ENCODE assay signal across 13 mouse cellular contexts in the genomic region with DNA sequence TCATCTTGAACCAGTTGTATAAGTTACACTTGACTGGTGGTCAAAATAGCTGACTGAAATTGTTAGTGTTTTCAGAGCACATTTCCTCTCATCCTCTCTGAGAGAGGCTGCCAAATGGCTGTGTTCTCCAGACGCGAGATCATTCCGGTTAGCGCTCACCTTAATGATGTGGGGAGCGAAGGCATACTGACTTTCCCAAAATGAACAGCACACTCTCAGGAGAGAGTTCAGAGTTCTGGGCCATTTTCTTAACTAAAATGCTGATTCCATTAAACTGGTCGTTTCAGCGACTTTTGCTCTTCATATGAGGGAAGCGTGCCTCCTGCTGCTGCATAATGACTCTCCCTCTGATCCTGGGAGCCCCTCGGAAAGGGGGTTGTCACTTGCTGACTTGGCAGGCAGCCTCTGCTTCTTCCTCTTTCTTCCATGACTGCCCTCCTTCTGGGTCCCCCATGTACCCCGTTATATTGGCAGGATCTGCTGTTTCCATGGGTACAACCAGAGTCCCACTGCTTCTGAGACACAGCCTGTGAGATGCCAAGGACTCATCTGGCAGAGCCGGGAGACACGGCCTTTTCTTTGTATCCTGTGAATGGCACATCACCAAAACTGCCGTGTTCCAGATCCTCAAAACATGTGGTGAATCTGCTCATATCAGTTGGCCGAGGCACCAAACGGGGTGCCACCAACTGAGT. TPM values are rescaled to one million over a fixed set of nuclear protein-coding genes. Genes with fewer than 3 reads are reported as not detected.
DNase-seq lines count a peak whose midpoint lies in the region; ATAC-seq and TF ChIP-seq lines count a peak whose summit lies in the region.
"Had no signal": no experiment of that assay in that cellular context is flagged by ENCODE, and none has a peak within 500 bp of the region (broad histone marks: within the 10 kb centered on the region; RNA-seq: fewer than 3 reads in every experiment).

No protein-coding gene starts in this region.

- H3K27me3 ChIP-seq in hindbrain, postnatal 0 days (ENCODE audit: insufficient read depth, low read length): no peaks in the 10 kb centered on the region
- H3K27me3 ChIP-seq in midbrain, embryonic 14.5 days (ENCODE audit: control insufficient read depth, insufficient read depth, low read length): no peaks in the 10 kb centered on the region
- H3K27me3 ChIP-seq: limb, embryonic 15.5 days; neural tube, embryonic 12.5 days had no signal

- DNase-seq in layer of hippocampus, adult 11-12 months (ENCODE audit: low spot score): peak; percentile 37
- DNase-seq in layer of hippocampus, postnatal 25 days (ENCODE audit: extremely low spot score in 1 of 2, low spot score in 1 of 2): no peak
- peak; percentile 17 to 29 for DNase-seq in cerebellum, postnatal 25 days
- peak; percentile 91 for DNase-seq in hindbrain, postnatal 0 days (ENCODE audit: low spot score)
- peak; percentile 64 for DNase-seq in midbrain, embryonic 14.5 days
- DNase-seq in embryo, embryonic 9.5 days (ENCODE audit: extremely low spot score): no peak
- no peak for DNase-seq in spleen, postnatal 36 days (ENCODE audit: low spot score in 2 of 2)
- DNase-seq: kidney, adult 9 months; thymus, postnatal 4 days had no signal

- no peak overlapping the region for H3K4me3 ChIP-seq in hindbrain, postnatal 0 days (ENCODE audit: low read length)
- H3K4me3 ChIP-seq in midbrain, embryonic 14.5 days (replicated peaks; ENCODE audit: low read depth, low read length): no peak overlapping the region
- H3K4me3 ChIP-seq: heart, embryonic 13.5 days; limb, embryonic 15.5 days; neural tube, embryonic 12.5 days had no signal

- WGBS in hindbrain, postnatal 0 days: 24% methylated on average over 15 of the region's 15 CpGs
- WGBS in midbrain, embryonic 14.5 days: 57% methylated on average over 15 of the region's 15 CpGs

- H3K36me3 ChIP-seq in hindbrain, postnatal 0 days (ENCODE audit: insufficient read depth, low read length): no peaks in the 10 kb centered on the region
- H3K36me3 ChIP-seq in midbrain, embryonic 14.5 days (ENCODE audit: control insufficient read depth, insufficient read depth, low read length): no peaks in the 10 kb centered on the region
- H3K36me3 ChIP-seq: heart, embryonic 13.5 days; limb, embryonic 15.5 days; neural tube, embryonic 12.5 days had no signal

- TF ChIP-seq CTCF in hindbrain, postnatal 0 days (IDR thresholded peaks at IDR 0.05; ENCODE audit: low read depth): no peak

- no peak overlapping the region for H3K9ac ChIP-seq in hindbrain, postnatal 0 days (replicated peaks; ENCODE audit: low read length)
- no peak overlapping the region for H3K9ac ChIP-seq in midbrain, embryonic 14.5 days (replicated peaks; ENCODE audit: low read length)
- H3K9ac ChIP-seq: heart, embryonic 13.5 days; limb, embryonic 15.5 days; neural tube, embryonic 12.5 days had no signal

- no peaks in the 10 kb centered on the region for H3K9me3 ChIP-seq in hindbrain, postnatal 0 days (ENCODE audit: low read length)
- H3K9me3 ChIP-seq in midbrain, embryonic 14.5 days (ENCODE audit: control insufficient read depth, low read length): no peaks in the 10 kb centered on the region
- H3K9me3 ChIP-seq: heart, embryonic 13.5 days; limb, embryonic 15.5 days; neural tube, embryonic 12.5 days had no signal

- peak overlapping the region; percentile 27; the same call in 1 of the 2 replicates for H3K4me2 ChIP-seq in hindbrain, postnatal 0 days (ENCODE audit: low read depth, low read length)
- H3K4me2 ChIP-seq in midbrain, embryonic 14.5 days (ENCODE audit: low read length): no peak overlapping the region
- H3K4me2 ChIP-seq: heart, embryonic 13.5 days; limb, embryonic 15.5 days; neural tube, embryonic 12.5 days had no signal

- peak overlapping the region; percentile 71 for H3K27ac ChIP-seq in hindbrain, postnatal 0 days
- peak overlapping the region; percentile 43 for H3K27ac ChIP-seq in midbrain, embryonic 14.5 days (replicated peaks; ENCODE audit: low read depth, low read length)
- H3K27ac ChIP-seq: heart, embryonic 13.5 days; limb, embryonic 15.5 days; neural tube, embryonic 12.5 days had no signal

- ATAC-seq in hindbrain, postnatal 0 days: peak; percentile 99
- ATAC-seq in midbrain, embryonic 14.5 days (ENCODE audit: low FRiP score, low TSS enrichment): peak; percentile 57; the same call in 1 of the 2 replicates

- H3K4me1 ChIP-seq in hindbrain, postnatal 0 days (ENCODE audit: insufficient read depth, low read length): peaks cover 7% of the 10 kb centered on the region; the same call in 1 of the 2 replicates
- H3K4me1 ChIP-seq in midbrain, embryonic 14.5 days (ENCODE audit: control insufficient read depth, insufficient read depth, low read length): no peaks in the 10 kb centered on the region
- H3K4me1 ChIP-seq: heart, embryonic 13.5 days had no signal

RNA-seq across cellular contexts. Expression of gene Npvf, which starts 35.0 kb away (rescaled TPM):
- total RNA-seq in layer of hippocampus, postnatal 25 days (2021): not detected
- total RNA-seq in hindbrain, postnatal 0 days (2014; rRNA removed): not detected in 2 replicates
- 0.23 TPM in 1 of 2 replicates, not detected in the other for polyA plus RNA-seq in hindbrain, postnatal 0 days (2015; fragmentation: Nextera tagmentation; extraction: Ambion mirVana)
- 0.37 and 0.57 TPM in 2 replicates for polyA plus RNA-seq in midbrain, embryonic 14.5 days (2014; fragmentation: Nextera tagmentation; extraction: Ambion mirVana)
- polyA plus RNA-seq: heart, embryonic 13.5 days; limb, embryonic 15.5 days; neural tube, embryonic 12.5 days; spleen, adult 2 months had no signal

Comparison
In these comparisons a context has a peak if more than half of its experiments do, and no peak if none do; other contexts are left out.
1. DNase-seq: peak in layer of hippocampus, adult 11-12 months (single experiment), cerebellum, postnatal 25 days (2 of 2), hindbrain, postnatal 0 days (single experiment) and midbrain, embryonic 14.5 days (single experiment); none in layer of hippocampus, postnatal 25 days (0 of 2), embryo, embryonic 9.5 days (single experiment) and spleen, postnatal 36 days (0 of 2).